Mouse (Mus musculus): ENCODE results near the gene Ggt6. TPM values are rescaled to one million over a fixed set of nuclear protein-coding genes. Genes with fewer than 3 reads are reported as not detected.

Ggt6 gene
- polyA plus RNA-seq, 1 experiment from 2014 or later: not detected

GRCm38 (mm10) chr11:72464821-72465220 lies 29.5 kb downstream of the Ggt6 start:
- Histone ChIP-seq H3K4me1 (ENCODE audit: control insufficient read depth, insufficient read depth, low read depth, low read length) (peaks cover 17% of the 10 kb centered on the region), H3K27ac (ENCODE audit: low read depth, low read length) (no peak overlapping the region), H3K9ac (ENCODE audit: low read depth, low read length) (no peak overlapping the region), H3K9me3 (ENCODE audit: control insufficient read depth, low read length) (no peaks in the 10 kb centered on the region), H3K27me3 (replicated peaks; ENCODE audit: control insufficient read depth, insufficient read depth, low read length) (no peaks in the 10 kb centered on the region), H3K4me2 (ENCODE audit: low read length) (no peak overlapping the region), H3K4me3 (ENCODE audit: low read length) (no peak overlapping the region), H3K36me3 (ENCODE audit: control insufficient read depth, insufficient read depth, low read length) (0 out of 2 replicates have a peak, but pooled peaks cover 9% of the 10 kb centered on the region)
- 46% methylated on average over 3 of the region's 3 CpGs for WGBS
- no peak for ATAC-seq

DNA sequence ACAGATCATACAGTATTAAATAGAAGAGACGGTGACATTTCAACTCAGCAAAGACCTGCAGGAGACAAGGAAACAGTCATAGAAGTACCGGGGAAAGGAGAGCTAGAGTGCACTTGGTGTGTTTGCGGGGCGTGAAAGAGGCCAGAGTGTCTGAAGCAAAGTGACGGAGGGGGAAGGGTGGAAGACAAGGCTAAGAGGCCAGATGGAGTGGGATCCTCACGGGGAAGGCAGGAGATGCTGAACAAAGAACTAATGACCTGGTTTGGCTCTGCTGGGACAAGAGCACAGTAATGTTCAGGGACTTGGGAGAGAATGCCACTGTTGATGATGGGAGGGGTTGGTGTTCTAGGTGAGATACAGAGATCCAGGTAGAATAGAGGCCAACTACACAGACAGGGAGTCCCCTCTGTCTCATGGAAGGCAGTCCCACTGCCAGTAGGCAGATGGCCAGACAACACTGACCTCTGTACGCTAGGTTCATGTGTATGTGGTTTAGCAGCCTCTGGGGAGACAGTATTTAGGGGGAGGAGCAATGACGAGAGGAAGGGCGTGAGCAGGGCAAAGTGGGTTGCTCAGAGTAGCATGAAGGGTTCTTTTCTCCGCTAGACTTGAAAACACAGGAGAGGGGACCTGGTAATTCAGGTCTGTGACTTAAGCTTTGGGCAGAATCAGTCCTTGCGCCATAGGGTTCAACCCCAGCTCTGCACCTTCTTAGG lies 30.8 kb downstream of the Ggt6 start:
- Histone ChIP-seq H3K27me3 (replicated peaks; ENCODE audit: control insufficient read depth, insufficient read depth, low read length) (no peaks in the 10 kb centered on the region), H3K9ac (ENCODE audit: low read depth, low read length) (no peak overlapping the region; the same call in 1 of the 2 replicates), H3K4me3 (ENCODE audit: low read length) (no peak overlapping the region), H3K36me3 (ENCODE audit: control insufficient read depth, insufficient read depth, low read length) (peaks cover 5% of the 10 kb centered on the region; the same call in 1 of the 2 replicates), H3K4me1 (ENCODE audit: control insufficient read depth, insufficient read depth, low read depth, low read length) (peaks cover 17% of the 10 kb centered on the region), H3K9me3 (ENCODE audit: control insufficient read depth, low read length) (no peaks in the 10 kb centered on the region), H3K27ac (ENCODE audit: low read depth, low read length) (0 out of 2 replicates have a peak overlapping the region, but pooled peaks have one; percentile 35), H3K4me2 (ENCODE audit: low read length) (no peak overlapping the region)
- WGBS: 60% methylated on average over 11 of the region's 11 CpGs
- ATAC-seq: no peak

DNA sequence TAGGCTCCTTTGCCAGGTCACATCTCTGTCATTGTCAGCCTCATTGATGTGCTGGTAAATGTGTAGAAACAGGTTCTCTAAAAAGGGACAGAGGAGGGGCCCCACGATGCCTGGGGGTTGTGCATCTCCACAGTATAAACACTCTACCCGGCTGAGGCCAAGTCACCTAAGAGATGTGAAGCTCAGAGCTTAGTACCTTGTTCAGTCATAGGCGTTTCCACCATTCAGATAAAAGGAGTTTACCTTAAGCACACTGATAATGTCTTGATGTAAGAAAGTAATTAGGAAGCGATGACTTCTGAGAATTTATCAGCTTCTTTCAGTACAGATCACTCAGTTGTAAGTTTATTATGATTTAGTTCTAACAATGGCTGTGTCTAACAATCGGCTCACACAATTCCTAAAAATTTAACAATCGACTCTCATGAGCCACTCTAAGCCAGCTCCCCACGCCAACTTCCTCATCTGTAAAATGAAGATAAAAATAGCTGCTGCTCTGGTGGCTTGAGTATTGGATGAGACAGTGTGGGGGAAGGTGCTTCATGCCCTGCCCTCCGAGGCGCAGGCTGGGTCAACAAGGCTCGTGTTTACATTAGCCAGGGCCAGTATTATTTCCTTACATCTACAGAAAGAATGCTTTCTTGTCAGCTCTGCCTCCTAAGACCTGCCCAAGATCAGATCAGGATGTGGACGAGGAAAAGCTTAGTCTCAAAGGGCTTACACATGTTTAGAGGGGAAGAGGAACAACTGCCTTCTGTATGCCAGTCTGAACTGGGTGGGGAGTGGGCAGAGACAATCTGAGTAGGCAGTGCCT lies 31.6 kb downstream of the Ggt6 start:
- no peak for ATAC-seq
- Histone ChIP-seq H3K4me1 (ENCODE audit: control insufficient read depth, insufficient read depth, low read depth, low read length) (peaks cover 17% of the 10 kb centered on the region), H3K36me3 (ENCODE audit: control insufficient read depth, insufficient read depth, low read length) (peaks cover 5% of the 10 kb centered on the region; the same call in 1 of the 2 replicates), H3K4me2 (ENCODE audit: low read length) (no peak overlapping the region), H3K9me3 (ENCODE audit: control insufficient read depth, low read length) (no peaks in the 10 kb centered on the region), H3K27me3 (replicated peaks; ENCODE audit: control insufficient read depth, insufficient read depth, low read length) (no peaks in the 10 kb centered on the region), H3K27ac (ENCODE audit: low read depth, low read length) (no peak overlapping the region; the same call in 1 of the 2 replicates), H3K9ac (ENCODE audit: low read depth, low read length) (no peak overlapping the region), H3K4me3 (ENCODE audit: low read length) (no peak overlapping the region)
- 66% methylated on average over 11 of the region's 11 CpGs for WGBS

GRCm38 (mm10) chr11:72468525-72468924 lies 33.2 kb downstream of the Ggt6 start:
- 67% methylated on average over 5 of the region's 5 CpGs for WGBS
- Histone ChIP-seq H3K36me3 (ENCODE audit: control insufficient read depth, insufficient read depth, low read length) (peaks cover 5% of the 10 kb centered on the region; the same call in 1 of the 2 replicates), H3K4me1 (ENCODE audit: control insufficient read depth, insufficient read depth, low read depth, low read length) (peaks cover 17% of the 10 kb centered on the region), H3K4me2 (ENCODE audit: low read length) (no peak overlapping the region), H3K4me3 (ENCODE audit: low read length) (no peak overlapping the region), H3K9ac (ENCODE audit: low read depth, low read length) (no peak overlapping the region), H3K9me3 (ENCODE audit: control insufficient read depth, low read length) (no peaks in the 10 kb centered on the region), H3K27ac (ENCODE audit: low read depth, low read length) (peak overlapping the region; percentile 55; the same call in 1 of the 2 replicates), H3K27me3 (replicated peaks; ENCODE audit: control insufficient read depth, insufficient read depth, low read length) (no peaks in the 10 kb centered on the region)
- ATAC-seq: no peak

- 32% methylated on average over 5 of the region's 5 CpGs for WGBS
- H3K36me3 ChIP-seq (ENCODE audit: control insufficient read depth, insufficient read depth, low read length): peaks cover 6% of the 10 kb centered on the region; the same call in 1 of the 2 replicates
- ATAC-seq: peak; percentile 38
These were observed 33.9 kb downstream of the Ggt6 start for GRCm38 (mm10) chr11:72469217-72469616.

GRCm38 (mm10) chr11:72470004-72470403 lies 34.7 kb downstream of the Ggt6 start:
- peaks cover 17% of the 10 kb centered on the region for H3K4me1 ChIP-seq (ENCODE audit: control insufficient read depth, insufficient read depth, low read depth, low read length)
- WGBS: 76% methylated on average over 4 of the region's 4 CpGs
- ATAC-seq: no peak
- H3K27ac ChIP-seq (ENCODE audit: low read depth, low read length): no peak overlapping the region; the same call in 1 of the 2 replicates
- no peak overlapping the region for H3K4me2 ChIP-seq (ENCODE audit: low read length)
- no peaks in the 10 kb centered on the region for H3K9me3 ChIP-seq (ENCODE audit: control insufficient read depth, low read length)
- H3K9ac ChIP-seq (ENCODE audit: low read depth, low read length): no peak overlapping the region
- H3K27me3 ChIP-seq (replicated peaks; ENCODE audit: control insufficient read depth, insufficient read depth, low read length): no peaks in the 10 kb centered on the region
- peaks cover 6% of the 10 kb centered on the region; the same call in 1 of the 2 replicates for H3K36me3 ChIP-seq (ENCODE audit: control insufficient read depth, insufficient read depth, low read length)
- H3K4me3 ChIP-seq (ENCODE audit: low read length): no peak overlapping the region

More at GRCm38 (mm10) chr11:72469217-72469616, 33.9 kb downstream of the Ggt6 start:
- Histone ChIP-seq H3K9me3 (ENCODE audit: control insufficient read depth, low read length) (no peaks in the 10 kb centered on the region), H3K27ac (ENCODE audit: low read depth, low read length) (peak overlapping the region; percentile 55), H3K4me3 (ENCODE audit: low read length) (no peak overlapping the region), H3K4me1 (ENCODE audit: control insufficient read depth, insufficient read depth, low read depth, low read length) (peaks cover 17% of the 10 kb centered on the region), H3K9ac (ENCODE audit: low read depth, low read length) (no peak overlapping the region), H3K27me3 (replicated peaks; ENCODE audit: control insufficient read depth, insufficient read depth, low read length) (no peaks in the 10 kb centered on the region), H3K4me2 (ENCODE audit: low read length) (no peak overlapping the region)

DNA sequence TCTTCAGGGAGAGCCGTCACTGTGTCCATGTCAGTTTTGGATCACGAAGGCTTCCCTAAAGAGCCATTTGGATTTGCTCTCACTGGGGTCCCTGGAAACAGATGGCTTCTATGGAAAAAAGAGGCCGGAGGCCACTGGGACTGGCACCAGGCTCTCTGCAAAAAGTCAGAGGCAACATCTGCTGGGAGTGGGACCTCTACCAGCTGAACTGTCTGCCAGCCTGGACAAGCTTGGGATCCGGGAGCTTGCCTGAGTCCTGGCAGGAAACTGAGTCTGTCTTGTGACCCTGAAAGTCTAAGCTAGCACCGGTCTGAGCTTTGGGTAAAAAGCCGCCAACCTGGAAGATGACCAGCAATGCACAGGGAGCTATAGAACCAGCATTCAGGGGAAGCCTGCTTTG lies 36.1 kb downstream of the Ggt6 start:
- Histone ChIP-seq H3K9ac (ENCODE audit: low read depth, low read length) (no peak overlapping the region), H3K27me3 (replicated peaks; ENCODE audit: control insufficient read depth, insufficient read depth, low read length) (no peaks in the 10 kb centered on the region), H3K36me3 (ENCODE audit: control insufficient read depth, insufficient read depth, low read length) (peaks cover 6% of the 10 kb centered on the region; the same call in 1 of the 2 replicates), H3K4me3 (ENCODE audit: low read length) (no peak overlapping the region), H3K9me3 (ENCODE audit: control insufficient read depth, low read length) (no peaks in the 10 kb centered on the region), H3K4me2 (ENCODE audit: low read length) (no peak overlapping the region), H3K4me1 (ENCODE audit: control insufficient read depth, insufficient read depth, low read depth, low read length) (peaks cover 14% of the 10 kb centered on the region), H3K27ac (ENCODE audit: low read depth, low read length) (peak overlapping the region; percentile 5; the same call in 1 of the 2 replicates)
- WGBS: 62% methylated on average over 6 of the region's 6 CpGs
- no peak for ATAC-seq

DNA sequence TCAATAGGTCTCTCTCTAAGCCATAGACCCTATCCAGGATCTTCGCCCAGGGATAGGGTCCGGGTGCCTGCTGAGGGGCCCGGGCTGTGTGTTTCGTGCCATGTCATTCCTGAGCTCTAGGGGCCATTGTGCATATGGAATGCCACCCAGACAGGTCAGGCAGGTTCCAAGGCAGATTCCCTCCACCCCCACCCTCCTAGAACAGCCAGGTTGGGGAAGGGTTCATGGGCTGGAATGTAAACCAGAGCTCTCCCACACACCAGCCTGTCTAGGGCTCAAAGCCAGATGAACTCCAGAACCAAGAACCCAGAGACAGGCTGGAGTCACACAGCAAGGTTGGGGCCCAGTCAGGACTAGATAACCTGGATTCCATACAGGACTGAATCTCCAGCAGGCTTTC lies 38.2 kb downstream of the Ggt6 start:
- Histone ChIP-seq H3K36me3 (ENCODE audit: control insufficient read depth, insufficient read depth, low read length) (peaks cover 6% of the 10 kb centered on the region; the same call in 1 of the 2 replicates), H3K4me2 (ENCODE audit: low read length) (no peak overlapping the region), H3K9me3 (ENCODE audit: control insufficient read depth, low read length) (no peaks in the 10 kb centered on the region), H3K4me3 (ENCODE audit: low read length) (no peak overlapping the region), H3K4me1 (ENCODE audit: control insufficient read depth, insufficient read depth, low read depth, low read length) (peaks cover 17% of the 10 kb centered on the region), H3K27ac (ENCODE audit: low read depth, low read length) (no peak overlapping the region), H3K9ac (ENCODE audit: low read depth, low read length) (no peak overlapping the region), H3K27me3 (replicated peaks; ENCODE audit: control insufficient read depth, insufficient read depth, low read length) (no peaks in the 10 kb centered on the region)
- ATAC-seq: no peak
- 93% methylated on average over 4 of the region's 4 CpGs for WGBS

GRCm38 (mm10) chr11:72474926-72475325 lies 39.6 kb downstream of the Ggt6 start:
- H3K9me3 ChIP-seq (ENCODE audit: control insufficient read depth, low read length): no peaks in the 10 kb centered on the region
- no peak overlapping the region for H3K4me2 ChIP-seq (ENCODE audit: low read length)
- peaks cover 6% of the 10 kb centered on the region; the same call in 1 of the 2 replicates for H3K36me3 ChIP-seq (ENCODE audit: control insufficient read depth, insufficient read depth, low read length)
- no peak overlapping the region for H3K4me3 ChIP-seq (ENCODE audit: low read length)
- no peak overlapping the region for H3K27ac ChIP-seq (ENCODE audit: low read depth, low read length)
- no peak overlapping the region for H3K9ac ChIP-seq (ENCODE audit: low read depth, low read length)
- 81% methylated on average over 3 of the region's 3 CpGs for WGBS
- no peaks in the 10 kb centered on the region for H3K27me3 ChIP-seq (replicated peaks; ENCODE audit: control insufficient read depth, insufficient read depth, low read length)
- H3K4me1 ChIP-seq (ENCODE audit: control insufficient read depth, insufficient read depth, low read depth, low read length): peaks cover 7% of the 10 kb centered on the region
- ATAC-seq: no peak
